Mouse (Mus musculus) kidney, adult 2 months (tissue): Measurements from ENCODE around the gene Hist1h3d.

Experiments
- CTCF ChIP-seq: fragments of 200-500 bp; conservative IDR thresholded peaks from 2 replicates; pipeline ENCODE4 v1.5.1; 2011; ENCODE audit warnings: low read depth, mild to moderate bottlenecking, control low read depth, low read length, moderate library complexity, mixed read lengths; ENCODE audit not compliant: insufficient read depth, insufficient read length
- POLR2A ChIP-seq: fragments of 200-500 bp; IDR thresholded peaks from one replicate; pipeline ENCODE4 v1.6.1; 2011; ENCODE audit warnings: low read depth, low read length, control low read depth

- no peak for TF ChIP-seq CTCF
- TF ChIP-seq POLR2A, result no peak
Measured at GRCm38 (mm10) chr13:23585029-23585441, 9.5 kb downstream of the Hist1h3d start.
